Mouse (Mus musculus) E14TG2a.4 (cell line): ENCODE measurements around the gene Vax1.

Experiments
- CTCF ChIP-seq: conservative IDR thresholded peaks from 2 replicates; pipeline ENCODE4 v1.5.1; 2014; ENCODE audit warnings: low read length
- NANOG ChIP-seq: IDR thresholded peaks from 2 replicates; pipeline ENCODE4 v1.6.1; 2014; ENCODE audit warnings: borderline replicate concordance, low read length, mixed read lengths

GRCm38 (mm10) chr19:59145064-59145463 lies 24.8 kb downstream of the Vax1 start:
- no peak for TF ChIP-seq CTCF
- TF ChIP-seq NANOG, result no peak
